Mouse (Mus musculus): ENCODE measurements around the gene Fam184b.

DNA sequence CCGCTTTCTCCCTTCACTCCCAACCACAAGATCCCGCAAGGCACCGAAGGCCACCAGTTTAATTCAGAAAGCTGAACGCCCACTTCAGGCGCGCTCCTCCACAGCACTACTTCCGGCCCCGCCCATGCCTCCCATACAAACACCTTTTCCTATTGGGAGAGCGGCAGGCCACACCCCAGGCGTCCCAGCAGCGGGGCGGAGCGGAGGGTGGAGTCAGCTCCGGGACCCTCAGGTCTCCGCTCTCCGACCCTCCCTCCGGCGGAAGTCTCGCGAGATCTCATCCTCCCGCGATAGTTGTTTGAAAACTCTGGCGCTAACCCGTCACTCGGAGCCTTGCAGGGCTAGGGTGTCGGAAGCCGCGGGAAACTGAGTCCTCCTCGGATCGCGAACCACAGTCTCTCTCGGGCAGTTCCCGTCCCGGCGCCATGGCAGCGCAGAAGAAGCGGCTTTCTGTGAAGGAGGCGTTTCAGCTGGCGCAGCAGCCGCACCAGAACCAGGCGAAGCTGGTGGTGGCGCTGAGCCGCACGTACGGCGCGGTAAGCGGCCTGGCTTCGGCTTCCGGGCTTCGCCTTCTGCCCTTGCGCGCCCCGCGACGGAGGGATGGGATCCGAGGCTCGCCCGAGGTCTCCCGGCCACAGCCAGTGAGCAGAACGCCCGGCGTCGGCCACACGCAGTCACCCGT is 30.3 kb upstream of the Fam184b start, which contains the start of gene Ncapg:
- TF ChIP-seq JUN (IDR thresholded peaks at IDR 0.05; ENCODE audit: insufficient read depth, low read depth, low read length), result no peak
- no peak for TF ChIP-seq MAZ (IDR thresholded peaks at IDR 0.05; ENCODE audit: low read depth, low read length)
- TF ChIP-seq TCF12 (IDR thresholded peaks at IDR 0.05; ENCODE audit: low read depth, low read length), result peak; percentile 89
